Mouse (Mus musculus) gastrocnemius, postnatal 10 days (tissue): Measurements from ENCODE around the gene Hmga2. TPM values are rescaled to one million over a fixed set of nuclear protein-coding genes. Genes with fewer than 3 reads are reported as not detected.
"Not testable (repeated sequence)": the region's sequence is repeated elsewhere in the genome, so short reads cannot be mapped to it uniquely, and the experiment has no call there.

Experiments
- DNase-seq: peaks from one replicate; pipeline ENCODE4 v3.0.0; 2021; ENCODE audit warnings: mixed read lengths
- microRNA-seq, 2 experiments: library from miRNA; unstranded; fragments of <30 nt; microRNA quantifications; one replicate each; pipeline ENCODE4 v1.2.0; 2021
- total RNA-seq, 2 experiments: library from RNA; stranded (reverse); gene quantifications; 2 replicates each; pipeline ENCODE4 v1.2.3; 2021

Gene Hmga2
- total RNA-seq, 2 experiments from 2014 or later: 0.21 to 0.23 TPM

GRCm38 (mm10) chr10:120344558-120345318, 131.5 kb downstream of the Hmga2 start:
- DNase-seq: no peak

GRCm38 (mm10) chr10:120339906-120340305, 136.4 kb downstream of the Hmga2 start:
- not testable (repeated sequence) for DNase-seq

GRCm38 (mm10) chr10:120339324-120339723, 136.9 kb downstream of the Hmga2 start:
- no peak for DNase-seq

DNA sequence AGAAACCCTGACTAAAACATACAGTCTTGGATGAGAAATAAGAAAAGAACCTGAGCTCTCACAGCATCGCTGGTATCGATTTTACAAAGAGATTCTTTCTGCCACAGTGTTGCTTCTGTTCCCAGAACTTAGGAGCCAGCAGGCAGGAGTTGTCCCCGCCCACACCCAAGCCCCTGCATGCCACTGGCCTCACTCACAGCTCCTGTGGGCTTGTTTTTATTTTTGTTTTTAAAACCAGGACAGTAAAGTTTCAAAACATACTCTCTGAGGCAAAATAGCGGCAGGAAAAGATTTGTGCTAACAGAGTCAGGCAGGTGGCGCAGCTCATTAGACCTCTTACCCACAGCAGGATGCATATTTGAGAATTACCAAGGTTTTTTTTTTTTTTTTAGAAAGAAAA, 137.4 kb downstream of the Hmga2 start:
- no peak for DNase-seq

DNA sequence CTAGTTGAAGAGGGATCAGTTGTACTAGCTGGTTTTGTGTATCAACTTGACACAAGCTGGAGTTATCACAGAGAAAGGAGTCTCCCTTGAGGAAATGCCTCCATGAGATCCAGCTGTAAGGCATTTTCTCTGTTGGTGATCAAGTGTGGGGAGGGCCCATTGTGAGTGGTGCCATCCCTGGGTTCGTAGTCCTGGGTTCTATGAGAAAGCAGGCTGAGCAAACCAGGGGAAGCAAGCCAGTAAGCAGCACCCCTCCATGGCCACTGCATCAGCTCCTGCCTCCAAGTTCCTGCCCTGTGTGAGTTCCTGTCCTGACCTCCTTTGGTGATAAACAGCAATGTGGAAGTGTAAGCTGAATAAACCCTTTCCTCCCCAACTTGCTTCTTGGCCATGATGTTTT, 137.8 kb downstream of the Hmga2 start:
- not testable (repeated sequence) for DNase-seq

GRCm38 (mm10) chr10:120327946-120328345, 148.3 kb downstream of the Hmga2 start:
- no peak for DNase-seq

- no peak for DNase-seq
Observed at GRCm38 (mm10) chr10:120323584-120324203, 152.6 kb downstream of the Hmga2 start.

- no peak for DNase-seq
Observed at GRCm38 (mm10) chr10:120322815-120323214, 153.5 kb downstream of the Hmga2 start.

DNA sequence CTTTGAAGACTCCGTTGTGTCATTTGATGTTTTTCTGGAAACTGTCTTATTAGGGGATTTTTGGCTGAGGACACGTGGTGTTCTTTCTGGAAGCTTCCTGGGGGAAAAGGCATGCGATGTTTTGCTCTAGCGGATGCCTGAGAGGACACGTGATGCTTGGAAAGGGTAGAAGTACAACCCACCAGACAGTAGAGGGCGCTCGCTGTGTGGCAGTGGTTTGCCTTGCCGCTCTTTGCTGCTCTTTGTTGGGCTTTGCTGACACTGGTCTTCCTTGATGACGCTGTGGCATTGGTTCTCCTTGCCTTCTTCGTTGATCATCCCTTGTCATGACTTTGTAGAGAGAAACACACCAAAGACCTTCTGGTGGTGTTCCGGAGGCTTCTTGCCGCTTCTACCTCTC, 156.7 kb downstream of the Hmga2 start:
- DNase-seq: no peak

Small RNA genes lying within 50 kb of the gene (microRNA-seq; reads per million reads assigned to microRNA genes)
- 0 reads per million in 2 experiments for gene Mir763

Other genes starting within 250 kb of the Hmga2 start
- gene Llph, start 249.4 kb downstream of the Hmga2 start, total RNA-seq: 10 to 100 TPM; 14.1 to 14.7 TPM